Mouse (Mus musculus) ES-CJ7 (cell line): Measurements from ENCODE around the gene Olfr478.

Experiments
- DNase-seq: peaks from one replicate; pipeline ENCODE4 v3.0.0; 2011; ENCODE audit warnings: low read depth, low spot score

Gene Olfr478

GRCm38 (mm10) chr7:108033889-108034288 is at the start of gene Olfr478:
Olfr478 (minus strand) TSS chr7:108033989.
- no peak for DNase-seq

GRCm38 (mm10) chr7:108079555-108079954 is 45.8 kb upstream of the Olfr478 start, which contains the start of gene Olfr481:
Olfr481 (plus strand) TSS chr7:108079855.
- DNase-seq: no peak

DNA sequence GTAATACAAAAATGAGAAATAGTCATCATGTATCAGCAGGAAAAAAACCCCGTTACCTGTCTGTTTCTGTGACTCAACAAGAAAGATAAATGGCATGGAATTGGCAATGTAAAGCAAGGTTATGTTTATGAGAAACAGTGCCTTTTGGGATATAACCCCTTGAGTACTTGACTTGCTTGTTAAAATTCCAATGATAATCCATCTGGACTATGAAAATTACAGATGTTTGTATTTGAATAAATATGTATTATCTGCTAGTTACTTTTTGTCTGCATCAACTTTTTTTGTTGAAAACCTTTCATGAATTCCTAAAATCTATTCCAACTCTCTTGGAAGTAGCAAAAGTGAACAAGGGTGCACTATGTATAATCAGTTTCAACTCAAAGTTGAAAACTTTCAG is 33.5 kb upstream of the Olfr478 start, which contains the start of gene Olfr480:
Olfr480 (minus strand) TSS at position 101 of the 400 bp plus-strand sequence.
- no peak for DNase-seq

- DNase-seq: no peak
Observed at GRCm38 (mm10) chr7:108050393-108050792, 16.6 kb upstream of the Olfr478 start, which contains the start of gene Olfr479. Olfr479 (plus strand) TSS chr7:108050693.

DNA sequence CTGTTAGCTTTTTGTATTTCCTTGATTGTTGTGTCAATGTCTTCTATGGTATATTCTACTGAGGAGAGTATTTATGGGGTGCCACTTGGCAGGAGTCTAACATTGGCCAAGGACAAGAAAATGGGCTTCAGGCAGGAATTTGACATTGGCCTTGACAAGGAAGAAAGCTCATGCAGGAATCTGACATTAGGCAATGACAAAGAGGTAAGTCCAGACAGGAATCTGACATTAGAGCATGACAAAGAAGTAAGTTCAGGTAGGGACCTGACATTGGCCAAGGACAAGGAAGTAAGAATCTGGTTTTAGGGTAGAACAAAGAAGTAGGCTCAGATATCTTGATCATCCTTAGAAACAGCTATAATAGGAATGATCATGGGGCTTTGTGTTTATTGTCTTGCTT is 19.5 kb downstream of the Olfr478 start:
- DNase-seq: peak; percentile 57

- DNase-seq: no peak
Observed at GRCm38 (mm10) chr7:107986393-107986792, 47.4 kb downstream of the Olfr478 start, which contains the start of gene Olfr477. Olfr477 (plus strand) TSS chr7:107986693.
